Mouse (Mus musculus): ENCODE measurements at regions not wholly inside any gene's neighbourhood (a gene's known extent, or its start where the extent isn't known, plus 50 kb on each side); places are given as distances from the start of the nearest gene placed in this dataset.

GRCm38 (mm10) chr13:59251252-59252006, 333.6 kb downstream of the Agtpbp1 start:
- Histone ChIP-seq H3K9ac (ENCODE audit: low read length) (no peak overlapping the region), H3K4me1 (replicated peaks; ENCODE audit: control insufficient read depth, insufficient read depth, low read length) (peaks cover 7% of the 10 kb centered on the region; the same call in 1 of the 2 replicates), H3K36me3 (ENCODE audit: control insufficient read depth, insufficient read depth, low read length) (no peaks in the 10 kb centered on the region), H3K4me3 (ENCODE audit: low read depth, low read length) (no peak overlapping the region), H3K27ac (ENCODE audit: low read depth, low read length) (no peak overlapping the region), H3K9me3 (ENCODE audit: control insufficient read depth, low read length) (no peaks in the 10 kb centered on the region), H3K27me3 (ENCODE audit: control insufficient read depth, insufficient read depth, low read length) (no peaks in the 10 kb centered on the region), H3K4me2 (ENCODE audit: low read depth, low read length, severe bottlenecking) (no peak overlapping the region)
- 61% methylated on average over 12 of the region's 12 CpGs for WGBS
- DNase-seq (ENCODE audit: low spot score): peak; percentile 55
- ATAC-seq (replicated peaks; ENCODE audit: low FRiP score): no peak

- Histone ChIP-seq H3K27ac (ENCODE audit: low read depth, low read length) (no peak overlapping the region), H3K9ac (ENCODE audit: low read length) (no peak overlapping the region), H3K4me3 (ENCODE audit: low read depth, low read length) (no peak overlapping the region), H3K4me2 (ENCODE audit: low read depth, low read length, severe bottlenecking) (no peak overlapping the region), H3K9me3 (ENCODE audit: control insufficient read depth, low read length) (no peaks in the 10 kb centered on the region), H3K4me1 (replicated peaks; ENCODE audit: control insufficient read depth, insufficient read depth, low read length) (peaks cover 4% of the 10 kb centered on the region; the same call in 1 of the 2 replicates), H3K27me3 (ENCODE audit: control insufficient read depth, insufficient read depth, low read length) (no peaks in the 10 kb centered on the region), H3K36me3 (ENCODE audit: control insufficient read depth, insufficient read depth, low read length) (no peaks in the 10 kb centered on the region)
- 81% methylated on average over 9 of the region's 9 CpGs for WGBS
- no peak for DNase-seq (ENCODE audit: low spot score)
- no peak for ATAC-seq (replicated peaks; ENCODE audit: low FRiP score)
Observed at GRCm38 (mm10) chr13:59248411-59248810, 336.6 kb downstream of the Agtpbp1 start.

GRCm38 (mm10) chr13:59246984-59247537, 338.0 kb downstream of the Agtpbp1 start:
- no peak overlapping the region for H3K9ac ChIP-seq (ENCODE audit: low read length)
- H3K9me3 ChIP-seq (ENCODE audit: control insufficient read depth, low read length): no peaks in the 10 kb centered on the region
- H3K27me3 ChIP-seq (ENCODE audit: control insufficient read depth, insufficient read depth, low read length): no peaks in the 10 kb centered on the region
- DNase-seq (ENCODE audit: low spot score) (no peak), ATAC-seq (replicated peaks; ENCODE audit: low FRiP score) (no peak)
- no peaks in the 10 kb centered on the region for H3K36me3 ChIP-seq (ENCODE audit: control insufficient read depth, insufficient read depth, low read length)
- no peak overlapping the region for H3K4me3 ChIP-seq (ENCODE audit: low read depth, low read length)
- WGBS: 87% methylated on average over 7 of the region's 7 CpGs
- H3K4me1 ChIP-seq (replicated peaks; ENCODE audit: control insufficient read depth, insufficient read depth, low read length): peaks cover 4% of the 10 kb centered on the region; the same call in 1 of the 2 replicates
- no peak overlapping the region for H3K27ac ChIP-seq (ENCODE audit: low read depth, low read length)
- H3K4me2 ChIP-seq (ENCODE audit: low read depth, low read length, severe bottlenecking): no peak overlapping the region

- Histone ChIP-seq H3K4me1 (replicated peaks; ENCODE audit: control insufficient read depth, insufficient read depth, low read length) (peaks cover under 1% of the 10 kb centered on the region; the same call in 1 of the 2 replicates), H3K4me2 (ENCODE audit: low read depth, low read length, severe bottlenecking) (no peak overlapping the region), H3K27me3 (ENCODE audit: control insufficient read depth, insufficient read depth, low read length) (no peaks in the 10 kb centered on the region), H3K4me3 (ENCODE audit: low read depth, low read length) (no peak overlapping the region), H3K9ac (ENCODE audit: low read length) (no peak overlapping the region), H3K36me3 (ENCODE audit: control insufficient read depth, insufficient read depth, low read length) (no peaks in the 10 kb centered on the region), H3K27ac (ENCODE audit: low read depth, low read length) (no peak overlapping the region), H3K9me3 (ENCODE audit: control insufficient read depth, low read length) (no peaks in the 10 kb centered on the region)
- WGBS: 83% methylated on average over 6 of the region's 6 CpGs
- DNase-seq (ENCODE audit: low spot score): no peak
- ATAC-seq (replicated peaks; ENCODE audit: low FRiP score): no peak
Observed at GRCm38 (mm10) chr13:59246070-59246469, 339.0 kb downstream of the Agtpbp1 start.

DNA sequence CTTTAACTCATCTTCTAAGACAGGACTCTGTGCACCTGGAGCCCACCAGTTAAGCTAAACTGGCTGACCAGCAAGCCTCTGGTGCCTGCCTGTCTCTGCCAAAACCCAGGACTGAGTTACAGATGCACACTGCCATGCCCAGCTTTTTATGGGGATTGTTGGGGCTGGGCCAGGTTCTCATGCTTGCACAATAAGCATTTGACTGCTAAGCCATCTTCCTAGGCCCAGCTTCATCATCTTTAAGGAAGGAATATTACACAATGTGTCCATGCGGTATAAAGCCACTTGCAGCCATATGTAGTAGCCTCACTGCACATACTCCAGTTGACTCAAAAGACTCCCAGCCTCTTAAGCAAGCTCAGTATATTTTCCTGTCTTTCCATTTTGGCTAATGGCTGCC, 340.4 kb downstream of the Agtpbp1 start:
- Histone ChIP-seq H3K27ac (ENCODE audit: low read depth, low read length) (no peak overlapping the region), H3K36me3 (ENCODE audit: control insufficient read depth, insufficient read depth, low read length) (no peaks in the 10 kb centered on the region), H3K27me3 (ENCODE audit: control insufficient read depth, insufficient read depth, low read length) (no peaks in the 10 kb centered on the region), H3K4me3 (ENCODE audit: low read depth, low read length) (no peak overlapping the region), H3K4me2 (ENCODE audit: low read depth, low read length, severe bottlenecking) (no peak overlapping the region), H3K4me1 (replicated peaks; ENCODE audit: control insufficient read depth, insufficient read depth, low read length) (no peaks in the 10 kb centered on the region), H3K9me3 (ENCODE audit: control insufficient read depth, low read length) (no peaks in the 10 kb centered on the region), H3K9ac (ENCODE audit: low read length) (no peak overlapping the region)
- 97% methylated on average over 1 of the region's 1 CpGs for WGBS
- no peak for DNase-seq (ENCODE audit: low spot score)
- ATAC-seq (replicated peaks; ENCODE audit: low FRiP score): no peak

GRCm38 (mm10) chr13:59242671-59243070, 342.4 kb downstream of the Agtpbp1 start:
- WGBS: 73% methylated on average over 4 of the region's 4 CpGs

DNA sequence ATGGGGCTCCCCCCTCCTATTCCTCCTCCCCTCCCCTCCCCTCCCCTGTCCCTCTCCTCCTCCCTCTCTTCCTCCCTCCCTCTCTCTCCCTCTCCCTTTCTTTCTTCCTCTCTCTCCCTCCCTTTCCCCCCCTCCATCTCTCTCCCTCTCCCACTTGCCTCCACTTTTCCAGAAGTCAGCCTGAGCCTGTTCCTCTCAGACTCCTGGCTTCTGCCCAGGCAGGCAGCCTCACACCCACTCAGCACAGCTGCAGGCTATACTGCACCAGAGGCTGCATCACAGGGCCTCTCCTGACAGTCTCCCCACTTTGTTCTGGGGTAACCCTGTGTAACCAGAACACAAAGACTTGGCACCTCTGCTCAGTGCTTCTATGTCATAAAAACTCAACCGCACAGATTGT, 346.3 kb downstream of the Agtpbp1 start:
- ATAC-seq (replicated peaks; ENCODE audit: low FRiP score) (no peak), DNase-seq (ENCODE audit: low spot score) (no peak)
- Histone ChIP-seq H3K27ac (ENCODE audit: low read depth, low read length) (no peak overlapping the region), H3K9me3 (ENCODE audit: control insufficient read depth, low read length) (no peaks in the 10 kb centered on the region), H3K4me2 (ENCODE audit: low read depth, low read length, severe bottlenecking) (no peak overlapping the region), H3K36me3 (ENCODE audit: control insufficient read depth, insufficient read depth, low read length) (no peaks in the 10 kb centered on the region), H3K9ac (ENCODE audit: low read length) (no peak overlapping the region), H3K4me3 (ENCODE audit: low read depth, low read length) (no peak overlapping the region), H3K4me1 (replicated peaks; ENCODE audit: control insufficient read depth, insufficient read depth, low read length) (no peaks in the 10 kb centered on the region), H3K27me3 (ENCODE audit: control insufficient read depth, insufficient read depth, low read length) (no peaks in the 10 kb centered on the region)
- 83% methylated on average over 1 of the region's 1 CpGs for WGBS

More at GRCm38 (mm10) chr13:59242671-59243070, 342.4 kb downstream of the Agtpbp1 start:
- H3K27me3 ChIP-seq (ENCODE audit: control insufficient read depth, insufficient read depth, low read length): no peaks in the 10 kb centered on the region
- no peak overlapping the region for H3K4me3 ChIP-seq (ENCODE audit: low read depth, low read length)
- no peak overlapping the region for H3K9ac ChIP-seq (ENCODE audit: low read length)
- no peak for DNase-seq (ENCODE audit: low spot score)
- no peaks in the 10 kb centered on the region for H3K36me3 ChIP-seq (ENCODE audit: control insufficient read depth, insufficient read depth, low read length)
- ATAC-seq (replicated peaks; ENCODE audit: low FRiP score): no peak
- H3K27ac ChIP-seq (ENCODE audit: low read depth, low read length): no peak overlapping the region
- no peaks in the 10 kb centered on the region for H3K9me3 ChIP-seq (ENCODE audit: control insufficient read depth, low read length)
- H3K4me1 ChIP-seq (replicated peaks; ENCODE audit: control insufficient read depth, insufficient read depth, low read length): no peaks in the 10 kb centered on the region
- no peak overlapping the region for H3K4me2 ChIP-seq (ENCODE audit: low read depth, low read length, severe bottlenecking)

GRCm38 (mm10) chr13:59235836-59236235, 349.2 kb downstream of the Agtpbp1 start:
- no peak overlapping the region for H3K4me2 ChIP-seq (ENCODE audit: low read depth, low read length, severe bottlenecking)

GRCm38 (mm10) chr13:59229111-59229541, 355.9 kb downstream of the Agtpbp1 start:
- Histone ChIP-seq H3K9ac (ENCODE audit: low read length) (no peak overlapping the region), H3K27me3 (ENCODE audit: control insufficient read depth, insufficient read depth, low read length) (no peaks in the 10 kb centered on the region), H3K4me3 (ENCODE audit: low read depth, low read length) (no peak overlapping the region), H3K36me3 (ENCODE audit: control insufficient read depth, insufficient read depth, low read length) (no peaks in the 10 kb centered on the region), H3K4me2 (ENCODE audit: low read depth, low read length, severe bottlenecking) (no peak overlapping the region), H3K9me3 (ENCODE audit: control insufficient read depth, low read length) (no peaks in the 10 kb centered on the region), H3K27ac (ENCODE audit: low read depth, low read length) (no peak overlapping the region), H3K4me1 (replicated peaks; ENCODE audit: control insufficient read depth, insufficient read depth, low read length) (no peaks in the 10 kb centered on the region)
- ATAC-seq (replicated peaks; ENCODE audit: low FRiP score): no peak
- no peak for DNase-seq (ENCODE audit: low spot score)
- 89% methylated on average over 6 of the region's 6 CpGs for WGBS

More at GRCm38 (mm10) chr13:59235836-59236235, 349.2 kb downstream of the Agtpbp1 start:
- no peaks in the 10 kb centered on the region for H3K4me1 ChIP-seq (replicated peaks; ENCODE audit: control insufficient read depth, insufficient read depth, low read length)
- no peak overlapping the region for H3K4me3 ChIP-seq (ENCODE audit: low read depth, low read length)
- no peak for DNase-seq (ENCODE audit: low spot score)
- H3K36me3 ChIP-seq (ENCODE audit: control insufficient read depth, insufficient read depth, low read length): no peaks in the 10 kb centered on the region
- no peak for ATAC-seq (replicated peaks; ENCODE audit: low FRiP score)
- 90% methylated on average over 9 of the region's 9 CpGs for WGBS
- H3K27ac ChIP-seq (ENCODE audit: low read depth, low read length): no peak overlapping the region
- H3K9ac ChIP-seq (ENCODE audit: low read length): no peak overlapping the region
- no peaks in the 10 kb centered on the region for H3K9me3 ChIP-seq (ENCODE audit: control insufficient read depth, low read length)
- H3K27me3 ChIP-seq (ENCODE audit: control insufficient read depth, insufficient read depth, low read length): no peaks in the 10 kb centered on the region

Measured in forebrain, embryonic 11.5 days (tissue).